Mouse (Mus musculus) activated CD4-positive, CD25-positive, alpha-beta regulatory T cell, adult 4 months (primary cell): ENCODE data around the gene Tmem140. TPM values are rescaled to one million over a fixed set of nuclear protein-coding genes. Genes with fewer than 3 reads are reported as not detected.

ENCODE experiments used
- ATAC-seq: one replicate; pipeline ENCODE4 v1.8.0; 2017
- polyA plus RNA-seq, 2 experiments: library from polyadenylated mRNA; unstranded; fragments of 100-300 nt; shearing (Covaris generic); gene quantifications; one replicate each; pipeline ENCODE4 v1.2.1; 2017

Tmem140 gene
- polyA plus RNA-seq: 10 to 100 TPM; 16.8 to 22.6 TPM

- peak; percentile 92 for ATAC-seq
Observed at GRCm38 (mm10) chr6:34862791-34863403, at the start of gene Tmem140. Gene Tmem140 (plus strand): TSS chr6:34863146.

GRCm38 (mm10) chr6:34824406-34824805, 38.5 kb upstream of the Tmem140 start:
- no peak for ATAC-seq

GRCm38 (mm10) chr6:34832352-34832751, 30.6 kb upstream of the Tmem140 start:
- ATAC-seq: no peak

- no peak for ATAC-seq
Observed at GRCm38 (mm10) chr6:34861546-34862053, 1.3 kb upstream of the Tmem140 start.

- peak; percentile 67 for ATAC-seq
Observed at GRCm38 (mm10) chr6:34862381-34862780, 565 bp upstream of the Tmem140 start.

- ATAC-seq: no peak
Observed at GRCm38 (mm10) chr6:34863786-34864514, 1.0 kb downstream of the Tmem140 start.

- ATAC-seq: no peak
Observed at GRCm38 (mm10) chr6:34865213-34865612, 2.3 kb downstream of the Tmem140 start.

GRCm38 (mm10) chr6:34865711-34866593, 3.0 kb downstream of the Tmem140 start:
- ATAC-seq: no peak

- no peak for ATAC-seq
Observed at GRCm38 (mm10) chr6:34866786-34867185, 3.8 kb downstream of the Tmem140 start.

- ATAC-seq: no peak
Observed at GRCm38 (mm10) chr6:34867301-34867994, 4.5 kb downstream of the Tmem140 start.

- ATAC-seq: no peak
Observed at GRCm38 (mm10) chr6:34867995-34868350, 5.0 kb downstream of the Tmem140 start.

GRCm38 (mm10) chr6:34868507-34869217, 5.7 kb downstream of the Tmem140 start:
- ATAC-seq: no peak

- peak; percentile 93 for ATAC-seq
Observed at GRCm38 (mm10) chr6:34869225-34869915, 6.4 kb downstream of the Tmem140 start.

- ATAC-seq: no peak
Observed at GRCm38 (mm10) chr6:34870136-34870535, 7.2 kb downstream of the Tmem140 start.

GRCm38 (mm10) chr6:34870724-34871123, 7.8 kb downstream of the Tmem140 start:
- no peak for ATAC-seq

GRCm38 (mm10) chr6:34871929-34872328, 9.0 kb downstream of the Tmem140 start:
- no peak for ATAC-seq

GRCm38 (mm10) chr6:34872871-34873270, 9.9 kb downstream of the Tmem140 start:
- no peak for ATAC-seq

- no peak for ATAC-seq
Observed at GRCm38 (mm10) chr6:34874101-34874921, 11.4 kb downstream of the Tmem140 start.

GRCm38 (mm10) chr6:34875268-34875761, 12.4 kb downstream of the Tmem140 start:
- peak; percentile 16 for ATAC-seq
